Mouse (Mus musculus) erythroblast, embryonic 14.5 days (primary cell): Measurements from ENCODE around the gene Vav2.

Experiments used
- GATA1 ChIP-seq: IDR thresholded peaks from 2 replicates; pipeline ENCODE4 v1.6.1; 2012; ENCODE audit warnings: low read length, inconsistent platforms, mixed read lengths
- TAL1 ChIP-seq: IDR thresholded peaks from 3 replicates; pipeline ENCODE4 v1.6.1; 2012; ENCODE audit warnings: low read length, inconsistent platforms, mixed read lengths

DNA sequence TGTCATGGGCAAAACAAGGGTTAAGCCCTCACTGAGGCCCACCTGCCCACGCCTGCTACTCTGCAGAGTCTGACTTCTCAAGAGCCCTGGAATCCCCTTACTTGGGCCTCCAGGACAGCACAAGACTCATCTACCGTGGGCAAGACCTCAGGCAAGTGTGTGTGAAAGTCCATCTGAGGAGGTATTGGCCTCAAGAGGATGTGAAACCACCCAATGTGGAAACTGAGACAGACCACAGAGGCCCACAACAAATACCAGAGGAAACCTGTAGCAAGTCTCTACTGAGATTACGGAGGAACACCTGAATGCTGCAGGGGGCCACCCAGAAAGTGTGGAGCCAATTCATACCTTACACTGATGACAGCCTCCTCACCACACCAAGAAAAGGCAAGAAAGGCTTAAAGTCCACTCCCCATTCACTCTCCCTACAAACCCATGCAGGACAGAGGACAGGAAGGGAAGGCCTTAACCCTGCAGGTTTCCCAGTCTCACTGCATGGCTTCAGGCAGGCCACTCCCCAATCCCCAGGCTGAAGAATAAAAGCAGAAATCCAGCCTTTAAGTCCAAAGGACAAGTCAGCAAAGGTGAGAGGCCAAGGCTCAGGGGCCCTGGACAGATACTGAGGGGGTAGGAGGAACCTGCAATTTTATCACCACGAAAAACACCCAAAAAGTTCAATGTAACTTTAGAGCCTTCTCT, 42.6 kb upstream of the Vav2 start:
- TF ChIP-seq GATA1 (no peak), TAL1 (no peak)
